ENCODE assay signal across 11 mouse cellular contexts in the genomic region with DNA sequence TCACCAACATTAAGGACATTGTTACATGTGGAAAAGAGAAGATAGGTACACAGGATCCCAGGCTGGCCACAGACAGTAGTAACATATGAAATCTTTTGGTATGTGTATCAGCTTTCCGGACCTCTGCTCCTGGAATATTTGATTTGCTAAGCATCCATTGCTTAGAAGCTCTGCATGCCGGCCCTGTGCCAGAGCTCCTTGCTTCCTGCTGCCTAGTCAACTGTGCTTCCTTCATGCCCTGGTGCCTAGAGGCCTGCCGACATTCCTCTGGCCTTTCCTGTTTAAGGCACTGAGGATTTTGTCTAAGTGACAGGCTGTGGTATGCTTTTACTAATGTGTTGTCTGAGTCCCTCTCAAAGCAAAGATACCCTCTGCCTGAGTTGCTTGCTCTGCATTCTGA.
A peak's percentile ranks its signal among the peaks of the same experiment; 100 is the strongest.
DNase-seq lines count a peak whose midpoint lies in the region; ATAC-seq and TF ChIP-seq lines count a peak whose summit lies in the region.
"Had no signal": no experiment of that assay in that cellular context is flagged by ENCODE, and none has a peak within 500 bp of the region (broad histone marks: within the 10 kb centered on the region; RNA-seq: fewer than 3 reads in every experiment).

No protein-coding gene starts in this region.

- WGBS in lung, adult 2 months: 32% methylated on average over 3 of the region's 3 CpGs
- 60% methylated on average over 3 of the region's 3 CpGs for WGBS in olfactory bulb, adult 2 months

- no peak for DNase-seq in cerebellum, postnatal 4 days (ENCODE audit: low spot score in 2 of 2)
- peak; percentile 47 for DNase-seq in lung, postnatal 10 days
- no peak for DNase-seq in lung, adult 2 months
- peak; percentile 34 for DNase-seq in heart, postnatal 4 days
- no peak for DNase-seq in liver
- no peak for DNase-seq in urinary bladder, adult 18-20 months (ENCODE audit: low spot score in 2 of 2)

- no peak overlapping the region for H3K4me3 ChIP-seq in lung, adult 2 months (replicated peaks; ENCODE audit: extremely low read depth, low read depth, low read length)
- H3K4me3 ChIP-seq in olfactory bulb, adult 2 months (ENCODE audit: insufficient read depth, low read depth, low read length): no peak overlapping the region
- H3K4me3 ChIP-seq: limb, embryonic 15.5 days had no signal

- peak overlapping the region; percentile 29; the same call in 1 of the 2 replicates for H3K27ac ChIP-seq in olfactory bulb, adult 2 months (ENCODE audit: insufficient read depth, low read depth, low read length)
- H3K27ac ChIP-seq: limb, embryonic 15.5 days had no signal

- ATAC-seq in cerebellum, adult (ENCODE audit: insufficient number of reproducible peaks, low FRiP score, low TSS enrichment): 0 out of 2 replicates have a peak, but pooled peaks have one; percentile 36
- ATAC-seq: intestine, embryonic 16.5 days; midbrain, embryonic 16.5 days had no signal

- H3K4me1 ChIP-seq in lung, adult 2 months (ENCODE audit: control insufficient read depth, insufficient read depth, low read length): peaks cover 2% of the 10 kb centered on the region
- H3K4me1 ChIP-seq in olfactory bulb, adult 2 months (ENCODE audit: control insufficient read depth, insufficient read depth, low read length): no peaks in the 10 kb centered on the region

- no peak for TF ChIP-seq CTCF in lung, adult 2 months (IDR thresholded peaks at IDR 0.05; ENCODE audit: insufficient read depth, low read length)
- TF ChIP-seq CTCF in olfactory bulb, adult 2 months (IDR thresholded peaks at IDR 0.05; ENCODE audit: insufficient read depth, low read depth, low read length): no peak

- no peak for TF ChIP-seq POLR2A in lung, adult 2 months (IDR thresholded peaks at IDR 0.05; ENCODE audit: borderline replicate concordance, extremely low read depth, low read depth, low read length)
- TF ChIP-seq POLR2A in olfactory bulb, adult 2 months (IDR thresholded peaks at IDR 0.05; ENCODE audit: insufficient read depth, low read depth, low read length): no peak

Comparison
In these comparisons a context has a peak if more than half of its experiments do, and no peak if none do; other contexts are left out.
1. DNase-seq: peak in lung, postnatal 10 days (single experiment) and heart, postnatal 4 days (single experiment); none in cerebellum, postnatal 4 days (0 of 2), lung, adult 2 months (single experiment), liver (single experiment) and urinary bladder, adult 18-20 months (0 of 2).